Mouse (Mus musculus): ENCODE data around the gene Spaar. TPM values are rescaled to one million over a fixed set of nuclear protein-coding genes. Genes with fewer than 3 reads are reported as not detected.
A peak's percentile ranks its signal among the peaks of the same experiment; 100 is the strongest.

Spaar gene
- total and polyA plus RNA-seq, 3 experiments: not detected

DNA sequence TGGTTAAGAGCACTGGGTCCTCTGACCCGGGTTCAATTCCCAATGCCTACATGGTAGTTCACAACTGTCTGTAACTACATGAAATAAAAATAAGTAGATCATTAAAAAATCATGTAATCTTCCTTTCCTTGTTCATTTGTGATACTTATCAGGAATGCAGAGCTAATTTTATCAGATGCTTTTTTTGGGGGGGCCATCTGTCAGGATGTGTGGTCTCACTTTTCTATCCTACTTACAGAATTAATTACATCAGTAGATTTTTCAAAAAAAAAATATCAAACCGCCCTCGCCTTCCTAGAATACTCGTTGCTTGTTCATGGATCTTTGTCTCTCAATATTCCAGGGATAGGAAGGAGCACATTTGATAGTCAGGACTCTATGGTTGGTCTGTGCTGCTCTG lies 7.6 kb upstream of the Spaar start:
- Histone ChIP-seq H3K4me3 (ENCODE audit: control insufficient read depth in 1 of 2, insufficient read depth in 1 of 2, low read depth in 2 of 2, low read length in 2 of 2) (no peak overlapping the region), H3K9me3 (replicated peaks; ENCODE audit: insufficient read depth, low read length) (no peaks in the 10 kb centered on the region), H3K9ac (ENCODE audit: control insufficient read depth, low read depth, low read length, poor library complexity, severe bottlenecking) (no peak overlapping the region), H3K27me3 (ENCODE audit: control insufficient read depth in 1 of 2, insufficient read depth in 2 of 2, low read length in 2 of 2) (peaks cover 6 to 10% of the 10 kb centered on the region in 2 experiments; a peak in 3 of 4 replicates), H3K36me3 (ENCODE audit: control insufficient read depth in 1 of 2, insufficient read depth in 2 of 2, low read length in 2 of 2) (no peaks in the 10 kb centered on the region), H3K4me1 (ENCODE audit: control insufficient read depth in 1 of 2, insufficient read depth in 2 of 2, low read length in 2 of 2) (no peaks in the 10 kb centered on the region), H3K79me2 (ENCODE audit: control insufficient read depth, insufficient read depth, low read length, poor library complexity) (no peaks in the 10 kb centered on the region), H3K27ac (ENCODE audit: control insufficient read depth, low read depth, low read length) (no peak overlapping the region)
- DNase-seq (ENCODE audit: low read depth, low spot score): no peak
- TF ChIP-seq JUND (IDR thresholded peaks at IDR 0.05; ENCODE audit: low read depth, low read length): no peak
- TF ChIP-seq ZMIZ1 (IDR thresholded peaks at IDR 0.05; ENCODE audit: low read depth, low read length): no peak
- no peak for TF ChIP-seq ETS1 (IDR thresholded peaks at IDR 0.05; ENCODE audit: low read depth, low read length)
- no peak for TF ChIP-seq TBP (IDR thresholded peaks at IDR 0.05; ENCODE audit: low read depth, low read length)
- TF ChIP-seq UBTF (IDR thresholded peaks at IDR 0.05; ENCODE audit: borderline replicate concordance, insufficient read depth, low read depth, low read length): no peak
- TF ChIP-seq RAD21 (IDR thresholded peaks at IDR 0.05; ENCODE audit: low read depth, low read length): no peak
- TF ChIP-seq MYC (IDR thresholded peaks at IDR 0.05; ENCODE audit: low read depth, low read length): no peak
- no peak for TF ChIP-seq RCOR1 (IDR thresholded peaks at IDR 0.05; ENCODE audit: low read depth, low read length)
- TF ChIP-seq USF2 (IDR thresholded peaks at IDR 0.05; ENCODE audit: borderline replicate concordance in 1 of 2, insufficient read depth in 1 of 2, low read depth in 1 of 2, low read length in 2 of 2): no peak
- no peak for TF ChIP-seq KAT2A (conservative IDR thresholded peaks at IDR 0.05; ENCODE audit: low read depth, low read length)
- TF ChIP-seq BHLHE40 (IDR thresholded peaks at IDR 0.05; ENCODE audit: borderline replicate concordance, low read depth, low read length): no peak
- TF ChIP-seq TAL1 (IDR thresholded peaks at IDR 0.05; ENCODE audit: low read length): no peak
- TF ChIP-seq MAX (IDR thresholded peaks at IDR 0.05; ENCODE audit: low read length): no peak
- TF ChIP-seq TCF12 (IDR thresholded peaks at IDR 0.05; ENCODE audit: low read depth, low read length): no peak
- TF ChIP-seq NELFE (IDR thresholded peaks at IDR 0.05; ENCODE audit: low read depth, low read length): no peak

GRCm38 (mm10) chr4:43724764-43725163 lies 5.1 kb upstream of the Spaar start:
- Histone ChIP-seq H3K9me3 (replicated peaks; ENCODE audit: insufficient read depth, low read length) (no peaks in the 10 kb centered on the region), H3K27me3 (ENCODE audit: control insufficient read depth in 1 of 2, insufficient read depth in 2 of 2, low read length in 2 of 2) (peaks cover 6 to 10% of the 10 kb centered on the region in 2 experiments; a peak in 3 of 4 replicates), H3K27ac (ENCODE audit: control insufficient read depth, low read depth, low read length) (no peak overlapping the region), H3K4me1 (ENCODE audit: control insufficient read depth in 1 of 2, insufficient read depth in 2 of 2, low read length in 2 of 2) (peaks cover 0 to 16% of the 10 kb centered on the region in 2 experiments; a peak in 2 of 4 replicates), H3K4me3 (ENCODE audit: control insufficient read depth in 1 of 2, insufficient read depth in 1 of 2, low read depth in 2 of 2, low read length in 2 of 2) (no peak overlapping the region), H3K36me3 (ENCODE audit: control insufficient read depth in 1 of 2, insufficient read depth in 2 of 2, low read length in 2 of 2) (no peaks in the 10 kb centered on the region), H3K9ac (ENCODE audit: control insufficient read depth, low read depth, low read length, poor library complexity, severe bottlenecking) (no peak overlapping the region), H3K79me2 (ENCODE audit: control insufficient read depth, insufficient read depth, low read length, poor library complexity) (no peaks in the 10 kb centered on the region)
- TF ChIP-seq CHD2 (IDR thresholded peaks at IDR 0.05; ENCODE audit: low read length) (no peak), RAD21 (IDR thresholded peaks at IDR 0.05; ENCODE audit: low read depth, low read length) (peak; percentile 69), ZC3H11A (IDR thresholded peaks at IDR 0.05; ENCODE audit: low read depth, low read length) (peak; percentile 53), MEF2A (IDR thresholded peaks at IDR 0.05; ENCODE audit: extremely low read depth, insufficient replicate concordance, low read depth, low read length, poor library complexity, severe bottlenecking) (no peak), JUND (IDR thresholded peaks at IDR 0.05; ENCODE audit: low read depth, low read length) (no peak), USF2 (IDR thresholded peaks at IDR 0.05; ENCODE audit: borderline replicate concordance in 1 of 2, insufficient read depth in 1 of 2, low read depth in 1 of 2, low read length in 2 of 2) (no peak), MYC (IDR thresholded peaks at IDR 0.05; ENCODE audit: low read depth, low read length) (no peak), SMC3 (IDR thresholded peaks at IDR 0.05; ENCODE audit: low read depth, low read length) (peak; percentile 70), ZNF384 (IDR thresholded peaks at IDR 0.05; ENCODE audit: low read depth, low read length) (0 out of 2 replicates have a peak, but pooled peaks have one; percentile 12), CTCF (IDR thresholded peaks at IDR 0.05 in 2 of 3, conservative IDR thresholded peaks at IDR 0.05 in 1 of 3; ENCODE audit: control insufficient read depth in 1 of 3, insufficient read depth in 1 of 3, low read depth in 2 of 3, low read length in 3 of 3, poor library complexity in 1 of 3, severe bottlenecking in 1 of 3) (peak; percentile 27 to 82 (median 68); a peak in 5 of 6 replicates)
- DNase-seq (ENCODE audit: low read depth, low spot score): peak; percentile 49
